Mouse (Mus musculus) liver, embryonic 15.5 days (tissue): Measurements from ENCODE around the gene Cnmd. TPM values are rescaled to one million over a fixed set of nuclear protein-coding genes. Genes with fewer than 3 reads are reported as not detected.

Experiments
- ATAC-seq: fragments of 200-750 bp; cut with Nextera tagmentation; 2 replicates; pipeline ENCODE4 v1.8.0; 2017; ENCODE audit warnings: moderate number of reproducible peaks, mild to moderate bottlenecking, moderate library complexity; ENCODE audit not compliant: insufficient read depth
- H3K27ac ChIP-seq: fragments of 300-500 bp; sonication (generic); replicated peaks from 2 replicates; pipeline ENCODE4 v1.5.1; 2015; ENCODE audit warnings: mild to moderate bottlenecking, inconsistent platforms
- H3K27me3 ChIP-seq: fragments of 300-500 bp; sonication (generic); 2 replicates; pipeline ENCODE4 v1.6.1; 2015; ENCODE audit warnings: mild to moderate bottlenecking, inconsistent platforms
- H3K36me3 ChIP-seq: fragments of 300-500 bp; sonication (generic); replicated peaks from 2 replicates; pipeline ENCODE4 v1.6.1; 2015; ENCODE audit warnings: moderate library complexity, mild to moderate bottlenecking, inconsistent platforms
- H3K4me1 ChIP-seq: fragments of 300-500 bp; sonication (generic); replicated peaks from 2 replicates; pipeline ENCODE4 v1.6.1; 2015; ENCODE audit warnings: inconsistent platforms
- H3K4me2 ChIP-seq: fragments of 300-500 bp; sonication (generic); 2 replicates; pipeline ENCODE4 v1.6.1; 2015; ENCODE audit warnings: moderate library complexity, mild to moderate bottlenecking, inconsistent platforms
- H3K4me3 ChIP-seq: fragments of 300-500 bp; sonication (generic); replicated peaks from 2 replicates; pipeline ENCODE4 v1.5.1; 2015; ENCODE audit warnings: mild to moderate bottlenecking, inconsistent platforms
- H3K9ac ChIP-seq: fragments of 300-500 bp; sonication (generic); 2 replicates; pipeline ENCODE4 v1.6.1; 2015; ENCODE audit warnings: moderate library complexity, mild to moderate bottlenecking, inconsistent platforms
- H3K9me3 ChIP-seq: fragments of 300-500 bp; sonication (generic); replicated peaks from 2 replicates; pipeline ENCODE4 v1.6.1; 2016; ENCODE audit warnings: inconsistent platforms
- WGBS: fragments of 180-500 bp; shearing (Covaris S2); methylation state at CpG from one replicate; pipeline ENCODE4 v1.1.7; 2015; ENCODE audit warnings: mixed read lengths; ENCODE audit not compliant: insufficient replicate concordance; 5-methylcytosine and 5-hydroxymethylcytosine counted together
- polyA plus RNA-seq: library from polyadenylated mRNA; unstranded; fragments of >200 nt; fragmentation: Nextera tagmentation; extraction: Ambion mirVana; gene quantifications from 2 replicates; pipeline ENCODE4 v1.2.1, GENCODE M21; 2015

Gene Cnmd
- 0.12 and 1.1 TPM in 2 replicates for polyA plus RNA-seq

- no peaks in the 10 kb centered on the region for H3K36me3 ChIP-seq
- H3K4me2 ChIP-seq: peak within 1 kb of the TSS; percentile 41
- H3K4me1 ChIP-seq: no peaks in the 10 kb centered on the region; the same call in 1 of the 2 replicates
- H3K9me3 ChIP-seq: no peaks in the 10 kb centered on the region
- H3K9ac ChIP-seq: no peak within 1 kb of the TSS
- no peak within 1 kb of the TSS for H3K4me3 ChIP-seq
- H3K27me3 ChIP-seq: peaks cover 7% of the 10 kb centered on the region
- H3K27ac ChIP-seq: no peak within 1 kb of the TSS
- ATAC-seq: no peak
- 59% methylated on average over 4 of the region's 4 CpGs for WGBS
Measured at GRCm38 (mm10) chr14:79662001-79662400, at the start of gene Cnmd. Gene Cnmd, minus strand, starts transcription at chr14:79662170.

- no peaks in the 10 kb centered on the region for H3K4me1 ChIP-seq
- no peaks in the 10 kb centered on the region for H3K36me3 ChIP-seq
- no peak overlapping the region for H3K9ac ChIP-seq
- no peaks in the 10 kb centered on the region for H3K27me3 ChIP-seq
- H3K4me2 ChIP-seq: no peak overlapping the region
- no peak overlapping the region for H3K4me3 ChIP-seq
- H3K9me3 ChIP-seq: no peaks in the 10 kb centered on the region
- H3K27ac ChIP-seq: no peak overlapping the region
- 72% methylated on average over 4 of the region's 4 CpGs for WGBS
- no peak for ATAC-seq
Measured at GRCm38 (mm10) chr14:79711301-79711700, 49.3 kb upstream of the Cnmd start.

GRCm38 (mm10) chr14:79703523-79704172 lies 41.7 kb upstream of the Cnmd start:
- Histone ChIP-seq H3K27me3 (no peaks in the 10 kb centered on the region), H3K9ac (no peak overlapping the region), H3K36me3 (no peaks in the 10 kb centered on the region), H3K4me2 (no peak overlapping the region), H3K27ac (no peak overlapping the region), H3K9me3 (no peaks in the 10 kb centered on the region), H3K4me3 (no peak overlapping the region), H3K4me1 (no peaks in the 10 kb centered on the region)
- WGBS: 71% methylated on average over 22 of the region's 22 CpGs
- ATAC-seq: no peak

DNA sequence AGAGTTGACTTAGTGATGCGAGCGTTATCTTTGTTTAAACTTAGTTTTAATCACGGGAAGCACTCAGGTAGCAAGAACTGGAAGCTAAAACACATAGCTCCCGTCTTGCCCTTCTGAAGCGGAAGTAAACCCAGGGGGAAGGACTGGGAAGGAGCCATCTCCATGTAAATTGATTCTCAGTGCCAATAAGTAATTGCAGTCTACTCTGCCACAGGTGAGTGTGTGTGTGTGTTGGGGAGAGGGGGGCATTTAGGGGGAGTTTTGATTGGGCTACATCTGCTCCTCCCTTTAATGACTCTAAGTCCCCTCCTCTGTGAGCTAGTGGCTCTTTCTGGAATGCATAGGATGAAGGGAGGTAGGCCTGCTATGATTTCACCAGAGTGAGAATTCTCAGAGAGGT lies 39.6 kb upstream of the Cnmd start:
- Histone ChIP-seq H3K9me3 (no peaks in the 10 kb centered on the region), H3K4me1 (no peaks in the 10 kb centered on the region), H3K4me3 (no peak overlapping the region), H3K27ac (no peak overlapping the region), H3K4me2 (no peak overlapping the region), H3K27me3 (no peaks in the 10 kb centered on the region), H3K9ac (no peak overlapping the region), H3K36me3 (no peaks in the 10 kb centered on the region)
- no peak for ATAC-seq
- WGBS: 57% methylated on average over 5 of the region's 5 CpGs

- Histone ChIP-seq H3K4me1 (no peaks in the 10 kb centered on the region), H3K4me3 (no peak overlapping the region), H3K36me3 (no peaks in the 10 kb centered on the region), H3K27me3 (no peaks in the 10 kb centered on the region), H3K9me3 (no peaks in the 10 kb centered on the region), H3K4me2 (no peak overlapping the region), H3K9ac (no peak overlapping the region), H3K27ac (no peak overlapping the region)
- 56% methylated on average over 7 of the region's 7 CpGs for whole genome bisulfite sequencing
- ATAC-seq: no peak
Measured at GRCm38 (mm10) chr14:79701054-79701453, 39.1 kb upstream of the Cnmd start.

DNA sequence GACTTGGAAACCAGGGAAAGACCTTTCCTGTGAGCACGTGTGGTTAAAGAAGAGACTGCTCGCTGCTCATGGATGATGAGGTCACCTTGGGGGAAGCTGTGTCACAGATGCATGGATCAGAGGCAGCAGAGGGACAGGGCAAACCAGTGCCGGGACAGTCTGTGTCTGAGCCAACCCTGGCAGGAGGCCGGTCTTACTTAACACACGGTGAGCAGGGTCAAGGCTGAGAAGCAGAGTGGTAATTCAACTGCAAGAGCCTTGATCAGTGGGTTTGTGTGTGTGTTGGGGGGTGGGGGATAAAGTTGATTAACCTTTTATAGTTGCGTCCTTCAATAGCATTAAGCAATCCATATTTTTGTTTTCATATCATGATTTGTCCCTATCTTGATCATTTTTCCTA lies 37.4 kb upstream of the Cnmd start:
- WGBS: 51% methylated on average over 6 of the region's 6 CpGs
- H3K27me3 ChIP-seq: no peaks in the 10 kb centered on the region
- no peak overlapping the region for H3K9ac ChIP-seq
- no peak overlapping the region for H3K27ac ChIP-seq
- no peaks in the 10 kb centered on the region for H3K4me1 ChIP-seq
- no peak overlapping the region for H3K4me2 ChIP-seq
- H3K4me3 ChIP-seq: no peak overlapping the region
- no peaks in the 10 kb centered on the region for H3K9me3 ChIP-seq
- ATAC-seq: no peak
- no peaks in the 10 kb centered on the region for H3K36me3 ChIP-seq

DNA sequence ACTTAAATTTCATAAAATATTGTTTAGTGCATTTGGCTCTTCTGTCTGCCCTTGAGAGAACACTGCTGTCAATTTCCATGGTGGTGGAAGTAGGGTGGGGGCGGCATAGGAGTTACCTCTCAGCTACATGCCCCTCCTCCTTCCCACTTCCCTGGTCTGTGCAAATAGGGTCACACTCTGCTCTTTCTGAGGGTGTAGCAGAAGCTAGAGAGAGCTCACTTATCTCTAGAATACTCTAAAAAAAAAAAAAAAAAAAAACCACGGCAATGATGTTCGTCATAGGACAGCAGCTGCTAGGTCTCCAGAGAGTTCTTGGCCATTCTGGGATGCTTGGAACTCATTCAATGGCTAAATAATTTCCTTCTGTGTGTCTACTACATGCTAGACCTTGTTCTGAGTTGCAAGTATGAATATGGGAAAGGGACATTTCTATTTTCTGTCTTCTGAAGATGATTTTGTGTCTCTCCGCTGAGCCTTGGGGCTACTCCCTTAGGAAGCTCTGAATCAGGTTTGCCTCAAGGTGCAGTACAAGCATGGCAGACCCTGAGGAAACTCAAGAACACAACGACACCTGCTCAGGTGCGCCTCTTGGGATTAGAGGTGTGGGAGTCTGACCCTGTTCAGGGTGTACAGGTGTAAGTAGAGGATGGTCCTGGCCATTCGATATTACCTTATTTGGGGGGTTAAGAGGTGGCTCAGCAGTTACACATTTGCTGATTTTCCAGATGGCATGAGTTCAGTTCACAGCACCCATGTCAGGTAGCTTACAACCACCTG lies 28.3 kb upstream of the Cnmd start:
- Histone ChIP-seq H3K4me1 (no peaks in the 10 kb centered on the region), H3K9me3 (no peaks in the 10 kb centered on the region), H3K36me3 (no peaks in the 10 kb centered on the region), H3K4me3 (no peak overlapping the region), H3K27me3 (no peaks in the 10 kb centered on the region), H3K9ac (no peak overlapping the region), H3K27ac (no peak overlapping the region), H3K4me2 (no peak overlapping the region)
- WGBS: 63% methylated on average over 7 of the region's 7 CpGs
- ATAC-seq: no peak

DNA sequence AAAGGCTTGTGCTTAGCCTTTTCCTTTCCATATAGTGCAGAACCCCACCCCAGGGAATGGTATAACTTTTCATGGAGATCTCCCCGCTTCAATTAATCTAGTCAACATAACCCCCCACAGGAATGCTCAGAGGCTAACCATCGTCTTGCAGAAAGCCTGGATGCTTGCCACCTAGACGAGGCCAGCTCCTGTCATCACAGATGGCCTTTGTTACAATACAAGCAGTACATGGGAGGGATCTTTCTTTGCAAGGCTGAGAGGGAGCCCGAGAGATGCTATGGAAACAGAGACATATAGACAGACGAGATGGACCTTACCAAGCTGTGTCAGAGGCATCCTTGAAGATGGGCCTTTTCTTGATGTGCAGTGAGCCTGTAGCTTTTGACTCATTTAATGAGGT lies 18.7 kb upstream of the Cnmd start:
- Histone ChIP-seq H3K27me3 (no peaks in the 10 kb centered on the region), H3K9me3 (no peaks in the 10 kb centered on the region), H3K9ac (no peak overlapping the region), H3K4me3 (no peak overlapping the region), H3K4me2 (no peak overlapping the region), H3K36me3 (no peaks in the 10 kb centered on the region), H3K4me1 (no peaks in the 10 kb centered on the region), H3K27ac (no peak overlapping the region)
- no peak for ATAC-seq
- WGBS: 55% methylated on average over 5 of the region's 5 CpGs

DNA sequence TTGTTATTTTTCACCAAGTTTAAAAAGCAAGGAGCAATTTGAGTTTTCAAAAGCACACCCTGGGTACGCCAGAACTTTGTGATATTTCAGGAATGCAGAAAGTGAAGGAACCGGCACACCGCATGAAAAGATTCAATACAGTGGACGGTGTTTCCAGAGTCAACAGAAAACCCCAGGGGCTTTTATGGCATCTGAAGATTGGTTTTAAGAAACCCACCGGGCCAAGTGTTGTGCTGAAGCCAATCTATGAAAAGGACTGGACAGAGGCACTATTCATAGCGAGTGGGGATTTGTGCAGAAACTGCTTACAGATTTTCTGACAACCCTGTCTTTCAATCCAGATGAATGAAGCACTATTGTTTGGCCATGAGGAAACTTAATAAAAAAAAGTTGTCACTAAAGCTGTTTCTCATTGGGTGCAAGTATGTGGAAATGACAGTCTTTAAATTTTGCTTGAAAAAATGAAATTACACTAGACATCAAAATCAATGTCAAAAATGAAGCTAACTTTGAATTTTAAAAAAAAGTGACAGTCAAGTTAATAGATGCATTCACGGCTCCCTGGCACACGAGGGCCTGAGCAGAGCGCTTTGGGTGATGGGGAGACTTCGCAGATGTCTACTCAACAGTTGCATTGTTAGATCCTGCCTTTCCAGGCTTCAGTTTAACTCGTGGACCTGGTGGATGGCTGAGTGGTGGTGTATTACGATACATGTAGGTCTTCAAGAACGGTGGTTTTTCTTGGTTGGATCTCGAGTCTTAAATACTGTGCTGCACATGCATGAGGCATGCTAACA lies 16.1 kb upstream of the Cnmd start:
- Histone ChIP-seq H3K27me3 (no peaks in the 10 kb centered on the region), H3K4me3 (no peak overlapping the region), H3K4me2 (no peak overlapping the region), H3K9ac (no peak overlapping the region), H3K27ac (no peak overlapping the region), H3K36me3 (no peaks in the 10 kb centered on the region), H3K9me3 (no peaks in the 10 kb centered on the region), H3K4me1 (no peaks in the 10 kb centered on the region)
- WGBS: 65% methylated on average over 14 of the region's 14 CpGs
- ATAC-seq: no peak

GRCm38 (mm10) chr14:79677108-79677753 lies 15.3 kb upstream of the Cnmd start:
- Histone ChIP-seq H3K36me3 (no peaks in the 10 kb centered on the region), H3K4me2 (no peak overlapping the region)
- no peak for ATAC-seq

More at GRCm38 (mm10) chr14:79677108-79677753, 15.3 kb upstream of the Cnmd start:
- Histone ChIP-seq H3K27ac (no peak overlapping the region), H3K9me3 (no peaks in the 10 kb centered on the region), H3K4me1 (no peaks in the 10 kb centered on the region), H3K9ac (no peak overlapping the region), H3K4me3 (no peak overlapping the region), H3K27me3 (no peaks in the 10 kb centered on the region)
- 49% methylated on average over 15 of the region's 15 CpGs for WGBS
